Mouse (Mus musculus) lung, postnatal 25 days (tissue): Measurements from ENCODE around the gene Ccdc28b.

ENCODE experiments used
- DNase-seq: peaks from one replicate; pipeline ENCODE4 v3.0.0; 2022; ENCODE audit warnings: low spot score

Ccdc28b gene

DNA sequence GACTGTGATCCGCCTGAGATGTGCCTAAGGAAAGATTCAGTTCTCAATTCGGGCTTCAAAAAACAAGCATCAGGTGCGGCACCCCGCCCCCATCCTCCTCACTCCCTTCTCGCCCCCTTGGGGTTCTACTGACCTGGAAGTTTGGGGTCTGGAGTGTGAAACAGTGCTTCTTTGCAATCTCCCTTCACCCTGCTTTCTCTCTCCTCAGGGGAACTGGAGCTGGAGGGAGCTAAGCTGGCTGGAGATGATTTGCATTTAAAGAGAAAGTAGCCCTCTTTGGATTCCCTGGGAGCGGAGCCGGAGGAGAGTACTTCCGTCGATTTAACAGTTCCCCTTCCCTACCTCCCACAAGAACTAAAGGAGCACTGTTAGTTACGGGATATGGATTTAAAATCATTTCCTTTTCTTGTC, at the start of gene Ccdc28b:
Gene Ccdc28b, minus strand, starts transcription at position 267 of the 411 bp plus-strand sequence.
- DNase-seq = peak; percentile 64

DNA sequence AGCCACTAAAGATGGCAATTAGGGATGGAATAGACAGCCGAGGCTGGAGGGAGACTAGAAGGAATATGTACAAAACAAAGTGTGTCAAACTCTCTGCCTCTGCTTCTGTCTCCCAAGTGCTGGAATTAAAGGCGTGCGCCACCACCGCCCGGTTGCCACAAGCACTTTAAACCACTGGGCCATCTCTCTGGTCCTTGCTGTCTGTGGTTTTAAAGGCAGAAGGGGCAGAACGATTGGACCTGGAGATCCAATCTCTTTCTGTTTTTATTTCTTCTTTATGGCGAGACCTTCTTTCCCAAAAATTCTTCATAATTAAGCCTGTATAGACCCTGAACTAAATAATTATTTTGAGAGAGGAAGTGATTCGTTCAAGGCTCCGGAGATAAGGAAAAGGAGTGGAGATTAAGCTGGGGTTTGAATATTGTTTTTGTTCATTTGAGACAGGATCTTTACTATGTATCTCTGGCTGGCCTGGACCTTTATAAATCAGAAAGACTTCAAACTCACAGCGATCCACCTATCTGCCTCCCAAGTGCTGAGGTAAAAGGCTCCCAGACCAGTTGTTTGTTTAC, 49.2 kb upstream of the Ccdc28b start:
- DNase-seq = no peak

DNA sequence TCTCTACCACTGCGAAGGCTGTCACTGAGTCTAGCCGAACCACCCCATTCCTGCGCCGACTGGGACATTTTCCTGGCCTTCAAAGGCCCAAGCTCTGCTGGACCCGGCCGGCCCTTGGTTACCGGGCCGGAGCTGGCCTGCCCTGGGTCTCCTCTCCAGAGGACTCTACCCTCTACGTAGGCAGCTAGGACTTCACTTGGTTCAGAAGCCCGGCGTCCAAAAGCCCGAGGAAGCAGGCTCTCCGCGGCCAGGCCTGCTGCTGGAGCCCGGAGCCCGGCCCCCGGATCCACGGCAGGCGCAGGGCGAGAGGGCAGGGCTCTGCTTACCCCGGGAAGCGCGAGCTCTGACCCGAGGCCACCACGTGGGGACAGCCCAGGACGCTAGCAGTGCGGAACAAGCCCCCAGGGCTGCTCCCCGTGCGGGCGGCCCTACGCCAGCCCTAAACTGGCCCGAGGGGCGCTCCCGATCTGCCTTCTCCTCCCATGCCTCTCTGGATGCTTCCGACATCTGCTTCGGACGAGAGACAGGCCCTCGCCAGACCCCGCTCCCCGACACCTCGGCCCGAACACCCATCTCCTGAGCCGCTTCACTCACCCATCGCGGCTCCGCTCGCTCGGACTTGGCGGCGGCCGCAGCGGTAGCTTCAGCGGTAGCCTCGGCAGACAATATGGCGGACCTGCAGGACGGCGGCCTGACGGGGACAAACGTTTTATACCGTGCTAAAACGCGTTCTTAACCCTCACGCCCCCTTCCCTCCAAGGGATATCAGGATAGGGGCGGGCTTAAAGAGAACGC, 48.5 kb upstream of the Ccdc28b start, which contains the start of gene Kpna6:
Gene Kpna6, minus strand, starts transcription at position 685 of the 795 bp plus-strand sequence.
- DNase-seq = peak; percentile 90

DNA sequence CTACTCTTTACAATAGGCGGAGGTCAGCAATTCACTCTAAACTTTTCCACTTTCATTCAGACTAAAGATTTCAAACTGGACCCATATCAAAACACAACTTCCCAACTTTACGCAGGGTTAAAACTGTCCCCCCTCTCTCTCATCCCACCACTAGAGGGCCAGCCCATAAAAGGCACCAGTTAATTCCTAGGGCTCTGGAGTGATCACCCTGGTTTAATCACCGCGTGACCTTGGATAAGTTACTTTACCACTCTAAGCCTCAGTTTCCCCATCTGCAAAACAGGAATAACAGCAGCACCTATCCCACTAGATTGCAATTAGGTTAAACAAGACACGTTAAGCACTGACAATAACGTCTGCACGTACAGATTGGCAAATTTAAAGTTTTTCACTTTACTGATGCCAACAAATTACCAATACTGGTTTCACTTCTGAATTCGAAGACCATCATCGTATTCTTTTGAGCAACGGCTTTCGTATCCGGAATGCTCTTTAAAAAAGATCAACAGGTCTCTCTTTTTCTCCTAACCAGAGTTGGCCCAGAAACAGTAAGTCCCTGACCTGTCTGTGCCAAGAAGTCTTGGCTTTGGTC, 47.8 kb upstream of the Ccdc28b start:
- peak; percentile 50 for DNase-seq

DNA sequence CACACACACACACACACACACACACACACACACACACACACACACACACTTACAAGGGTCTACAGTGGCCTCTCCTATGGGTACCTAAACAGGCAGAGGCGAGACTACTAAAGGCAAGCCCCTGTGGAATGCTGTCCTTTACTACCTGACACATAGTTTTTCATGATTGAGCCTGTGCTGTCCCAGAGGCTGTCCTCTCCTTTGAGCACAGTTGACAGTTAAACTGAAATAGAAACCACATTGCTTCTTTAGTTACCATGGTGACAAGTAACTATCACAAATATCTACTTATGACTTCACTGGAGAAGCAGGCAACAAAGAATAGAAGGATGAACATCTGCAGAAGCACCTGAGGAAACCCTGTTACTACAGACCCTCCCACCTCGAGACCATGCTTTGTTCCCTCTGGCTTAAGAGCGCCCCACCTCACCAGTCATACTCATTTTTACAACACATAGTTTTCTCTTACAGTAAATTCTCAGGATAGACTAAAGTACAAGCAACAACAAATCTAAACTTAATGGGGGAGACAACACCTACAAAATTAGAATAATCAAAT, 38.6 kb upstream of the Ccdc28b start:
- DNase-seq = no peak

DNA sequence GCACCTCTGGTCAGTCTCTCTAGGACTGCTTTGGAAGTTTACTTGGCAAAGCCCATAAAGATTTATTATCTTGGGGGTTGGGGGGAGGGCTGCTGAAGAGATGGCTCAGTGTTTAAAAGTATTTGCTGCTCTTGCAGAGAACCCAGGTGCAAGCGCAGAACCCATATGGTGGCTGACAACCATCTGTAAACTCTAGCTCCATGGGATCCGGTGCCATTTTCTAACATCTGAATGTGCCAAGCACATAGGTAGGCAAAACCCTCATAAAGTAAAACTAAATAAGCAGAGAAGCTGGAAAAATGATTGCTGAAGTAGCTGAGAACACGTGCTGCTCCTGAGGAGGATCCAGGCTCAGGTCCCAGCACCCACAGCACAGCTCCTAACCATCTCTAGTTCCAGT, 37.8 kb upstream of the Ccdc28b start:
- DNase-seq = no peak

DNA sequence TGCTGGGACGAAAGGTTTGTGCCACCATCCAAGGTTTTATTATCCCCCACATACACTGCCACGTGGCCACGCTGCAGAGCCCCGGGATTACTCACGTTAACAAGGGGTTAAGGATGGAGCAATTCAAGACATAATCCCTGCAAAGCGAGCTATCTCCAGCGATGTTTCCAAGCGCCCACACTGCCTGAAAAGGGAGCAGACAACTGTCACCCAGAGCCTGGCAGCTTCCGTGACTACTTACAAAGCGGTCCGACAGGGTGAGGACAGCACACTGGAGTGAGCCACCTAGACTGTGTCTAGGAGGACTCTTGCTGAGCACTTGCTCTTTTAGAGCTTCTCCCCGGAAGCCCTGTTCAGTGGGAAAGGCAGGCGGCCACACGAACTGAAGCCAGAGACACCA, 31.0 kb upstream of the Ccdc28b start:
- no peak for DNase-seq

DNA sequence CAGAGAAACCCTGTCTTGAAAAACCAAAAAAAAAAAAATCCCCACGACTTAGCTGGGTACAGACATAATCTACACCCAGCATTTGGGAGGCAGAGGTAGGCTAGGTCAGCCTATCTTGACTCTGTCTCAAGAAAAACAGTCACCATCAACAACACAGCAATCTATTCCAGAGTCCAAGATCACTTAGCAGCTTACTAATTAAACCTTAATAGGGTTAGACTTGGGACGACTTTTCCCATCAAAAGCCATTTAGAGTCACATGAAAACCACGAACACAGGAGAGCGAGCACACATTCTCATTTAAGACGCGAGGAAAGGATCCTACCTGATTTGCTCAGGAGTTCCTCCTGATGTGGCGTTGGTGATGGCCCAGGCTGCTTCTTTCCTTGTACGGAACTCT, 26.6 kb upstream of the Ccdc28b start:
- DNase-seq = no peak

DNA sequence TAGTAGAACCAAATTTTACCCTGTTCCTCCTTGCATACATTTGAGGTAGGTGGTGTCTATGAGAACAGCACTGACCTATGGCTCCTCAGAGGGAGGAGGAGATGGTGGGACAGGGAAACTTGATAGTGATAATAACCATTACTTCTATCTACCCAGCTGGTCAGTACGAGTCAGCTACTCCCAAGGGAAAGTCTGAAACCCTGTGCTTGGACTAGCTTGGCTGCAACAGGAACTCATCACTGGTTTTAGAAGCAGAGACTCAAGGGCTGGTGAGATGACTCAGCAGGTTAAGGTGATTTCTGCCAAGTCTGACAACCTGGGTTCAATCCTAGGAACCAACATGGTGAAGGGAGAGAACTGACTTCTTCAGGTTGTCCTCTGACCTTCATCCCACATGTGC, 24.9 kb upstream of the Ccdc28b start:
- no peak for DNase-seq

DNA sequence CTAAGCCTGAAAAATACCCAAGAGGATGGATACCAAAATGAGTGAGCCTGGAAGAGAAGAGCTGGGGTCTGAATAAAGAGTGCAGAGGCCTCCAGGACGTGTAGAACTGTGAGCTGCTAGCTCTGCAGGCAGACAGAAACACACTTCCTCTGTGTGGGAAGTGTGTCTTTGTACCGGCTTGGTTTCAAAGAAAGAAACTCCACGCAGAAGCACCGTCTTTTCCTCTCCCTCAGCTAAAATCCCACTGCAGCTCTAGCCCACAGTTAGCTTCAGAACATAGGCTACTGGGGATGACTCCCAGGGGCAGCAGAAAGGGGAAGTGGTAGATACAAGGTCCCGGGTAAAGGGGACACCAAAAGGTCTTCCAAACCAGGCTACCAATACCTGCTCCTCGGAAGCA, 21.5 kb upstream of the Ccdc28b start:
- no peak for DNase-seq

DNA sequence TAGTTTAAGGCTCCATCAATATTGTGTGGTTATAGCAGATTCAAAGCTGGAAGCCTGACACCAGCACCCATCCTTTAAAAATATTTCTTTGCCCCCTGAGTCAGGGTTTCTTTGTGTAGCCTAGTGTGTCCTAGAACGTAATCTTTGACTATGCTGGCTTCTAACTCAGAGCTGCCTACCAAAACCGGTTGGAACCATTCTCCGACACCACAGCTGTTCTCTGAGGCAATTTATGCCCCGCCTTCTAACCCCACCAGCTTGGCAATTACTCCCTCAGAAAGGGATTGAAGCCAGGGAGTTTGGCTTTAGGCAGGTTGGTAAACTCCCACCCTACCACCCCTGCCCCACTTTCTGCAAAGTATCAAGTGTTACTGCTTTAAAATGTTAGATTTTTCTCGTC, 18.0 kb upstream of the Ccdc28b start:
- no peak for DNase-seq

DNA sequence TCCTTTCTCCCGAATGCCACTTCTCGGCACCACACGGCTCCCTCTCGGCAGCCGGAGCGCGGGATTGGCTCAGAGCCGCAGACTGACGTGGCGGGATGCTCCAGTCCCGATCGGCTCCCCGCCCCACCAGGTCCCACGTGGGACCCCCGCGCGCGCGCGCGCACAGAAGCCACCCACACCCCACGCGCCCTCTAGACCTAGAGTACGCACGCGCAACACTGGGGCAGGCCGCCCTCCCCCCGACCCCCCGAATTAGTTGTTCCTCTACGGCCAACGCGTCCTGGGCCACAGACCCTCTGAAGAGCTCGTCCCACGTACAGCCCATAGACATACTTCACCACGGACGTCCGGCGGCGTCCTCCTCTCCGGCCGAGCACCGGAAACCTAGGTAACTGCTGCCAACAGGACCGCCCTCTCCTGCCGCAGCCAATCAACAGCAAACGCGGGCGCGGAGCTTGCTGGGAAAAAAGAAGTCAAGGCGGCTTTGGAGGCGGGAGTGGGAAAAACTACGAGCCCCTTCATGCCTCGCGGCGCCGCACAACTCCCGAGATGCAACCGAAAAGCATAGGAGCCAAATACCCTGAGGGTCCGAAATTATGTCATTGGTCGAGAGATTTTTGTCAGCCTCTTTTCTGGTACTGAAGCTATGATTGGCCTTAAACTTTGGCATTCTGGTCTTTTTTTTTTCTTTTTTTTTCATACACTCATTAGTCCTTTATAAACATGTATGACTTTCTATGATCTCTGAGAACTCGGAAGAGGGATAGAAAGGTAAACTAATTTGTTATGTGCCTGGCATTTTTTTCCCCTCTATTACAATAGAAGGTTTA, 17.1 kb upstream of the Ccdc28b start, which contains the start of gene Txlna:
Gene Txlna, minus strand, starts transcription at position 428 of the 830 bp plus-strand sequence.
- peak; percentile 98 for DNase-seq

DNA sequence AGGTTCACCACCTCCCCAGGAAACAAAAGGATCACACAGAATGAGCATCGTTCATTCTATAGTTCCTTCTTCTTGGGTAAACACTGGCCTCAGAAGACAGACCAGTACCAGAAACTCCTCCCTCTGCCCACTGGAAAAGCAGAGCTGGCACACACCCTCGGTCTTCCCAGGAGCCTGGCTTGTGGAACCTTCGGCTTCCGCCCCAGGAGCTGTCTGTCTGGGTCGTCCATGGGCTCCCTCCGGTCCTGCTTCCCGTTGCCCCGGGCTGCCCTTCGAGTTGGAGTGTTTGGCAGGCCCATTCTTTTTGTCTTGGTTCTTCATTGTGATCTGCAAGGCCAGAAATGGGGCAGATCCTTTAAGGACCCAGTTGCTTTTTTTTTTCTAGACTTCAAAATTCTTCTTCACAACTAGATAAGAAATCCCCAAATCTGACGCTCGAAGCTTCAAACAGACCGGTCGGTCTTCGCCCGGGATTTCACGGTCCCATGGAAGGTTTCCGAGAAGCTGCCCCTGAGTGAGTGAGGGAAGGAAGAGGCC, 16.4 kb upstream of the Ccdc28b start:
- peak; percentile 53 for DNase-seq

DNA sequence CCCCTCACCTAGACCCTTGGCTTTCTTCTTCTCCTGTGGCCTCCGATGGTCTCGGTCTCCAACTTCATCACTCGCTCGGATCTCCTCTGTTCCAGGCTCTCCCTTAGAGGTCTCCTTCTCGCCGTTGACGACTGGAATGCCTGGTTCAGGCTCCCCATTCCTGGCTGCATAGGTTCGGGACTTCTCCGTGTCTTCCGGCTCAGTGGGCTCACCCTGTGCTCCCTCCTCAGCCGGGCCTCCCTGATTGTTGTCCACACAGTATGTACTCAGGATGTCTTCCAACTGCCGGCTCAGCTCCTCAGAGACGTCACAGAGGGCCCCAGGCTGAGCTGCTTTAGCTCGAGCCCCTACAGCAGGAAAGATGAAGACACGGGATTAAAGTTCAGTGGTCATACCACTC, 15.5 kb upstream of the Ccdc28b start:
- no peak for DNase-seq

DNA sequence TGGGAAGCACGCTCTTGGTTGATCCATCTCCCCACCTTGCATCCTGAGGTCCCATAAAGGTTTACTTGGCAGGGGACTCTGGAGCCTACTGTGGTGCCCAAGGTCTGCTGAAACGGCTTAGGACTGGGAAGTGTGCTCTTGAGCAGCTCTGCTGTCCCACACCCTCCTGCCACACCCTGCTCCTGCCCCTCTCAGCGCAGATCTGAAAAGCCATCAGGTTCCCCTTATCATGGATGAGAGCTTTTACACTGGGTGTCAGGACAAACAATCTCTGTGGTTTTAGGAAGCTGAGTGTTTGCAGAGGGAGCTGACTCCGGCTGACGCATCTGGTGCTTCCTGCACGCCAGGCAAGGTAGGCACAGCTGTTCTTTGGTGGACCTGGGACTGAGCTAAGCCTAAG, 10.1 kb upstream of the Ccdc28b start:
- no peak for DNase-seq

DNA sequence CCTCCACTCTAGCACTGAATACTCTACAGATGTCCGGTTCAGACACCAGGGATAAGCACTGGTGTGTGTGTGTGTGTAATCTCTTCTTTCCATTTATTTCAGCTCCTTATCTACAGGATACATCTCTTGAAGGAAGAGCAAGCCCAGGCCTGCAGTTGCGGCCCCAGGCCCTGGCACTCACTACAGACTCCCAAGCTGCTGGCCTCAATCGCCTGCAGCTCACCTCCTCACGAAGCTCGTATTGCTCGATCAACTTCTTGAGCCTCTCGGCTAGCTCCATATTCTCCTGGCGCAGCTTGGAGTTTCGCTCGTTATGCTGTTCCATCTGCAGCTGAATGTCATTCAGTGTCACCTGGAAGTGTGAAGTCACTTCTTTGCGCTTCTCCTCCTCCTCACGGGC, 8.1 kb upstream of the Ccdc28b start:
- DNase-seq = no peak

DNA sequence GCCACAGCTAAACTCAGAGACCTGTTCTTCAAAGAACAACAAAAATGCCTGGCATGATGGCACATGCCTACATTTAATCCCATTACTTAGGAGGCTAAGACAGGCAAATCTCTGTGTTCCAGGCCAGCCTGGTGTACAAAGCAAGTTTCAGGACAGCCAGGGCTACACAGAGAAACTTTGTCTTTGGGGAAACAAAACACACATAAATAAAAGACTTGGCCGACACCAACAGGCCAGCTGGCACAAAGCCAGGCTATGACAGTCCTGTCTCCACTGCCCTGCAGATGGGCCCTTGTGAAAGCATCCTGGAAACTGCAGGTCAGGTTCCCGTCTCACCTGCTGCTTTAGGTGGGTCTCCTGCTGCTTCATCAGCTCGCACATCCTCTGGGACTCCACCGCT, 7.2 kb upstream of the Ccdc28b start:
- no peak for DNase-seq

DNA sequence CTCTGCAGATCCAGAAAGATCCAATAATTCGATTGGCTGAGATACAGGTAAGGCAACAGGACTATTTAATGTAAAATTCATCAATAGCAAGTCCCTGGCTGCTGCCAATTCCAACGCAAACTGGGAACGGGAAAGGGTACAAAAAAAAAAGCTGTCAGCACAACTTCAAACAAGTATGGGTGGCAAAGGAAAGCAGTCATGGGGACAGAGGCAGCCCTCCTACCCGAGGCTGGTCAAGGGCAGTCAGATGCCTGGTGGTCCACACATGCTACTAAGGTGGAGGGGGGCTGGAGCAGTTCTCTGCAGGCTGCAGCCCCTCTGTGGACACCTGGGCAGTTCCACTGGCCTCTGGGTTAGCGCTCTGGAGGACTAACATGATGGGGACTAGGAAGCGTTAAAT, 2.3 kb upstream of the Ccdc28b start:
- DNase-seq = no peak

DNA sequence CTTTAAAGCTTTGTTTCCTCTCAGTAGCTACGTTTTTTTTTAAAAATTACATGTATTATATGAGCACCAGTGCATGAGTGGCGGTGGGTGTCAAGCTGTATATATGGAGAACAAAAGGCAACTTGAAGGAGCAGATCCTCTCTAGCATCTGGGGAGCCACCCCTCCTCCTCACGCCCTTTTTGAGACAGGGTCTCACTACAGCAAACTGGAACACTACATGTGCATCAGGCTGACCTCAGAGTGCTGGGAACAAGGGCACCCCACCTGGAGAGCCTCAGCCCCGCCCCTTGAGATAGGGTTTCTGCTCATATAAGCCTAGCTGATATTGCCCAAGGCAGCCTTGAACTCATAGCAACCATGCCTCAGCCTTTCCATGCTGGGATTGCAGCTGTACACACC, 1.7 kb upstream of the Ccdc28b start:
- DNase-seq = no peak

DNA sequence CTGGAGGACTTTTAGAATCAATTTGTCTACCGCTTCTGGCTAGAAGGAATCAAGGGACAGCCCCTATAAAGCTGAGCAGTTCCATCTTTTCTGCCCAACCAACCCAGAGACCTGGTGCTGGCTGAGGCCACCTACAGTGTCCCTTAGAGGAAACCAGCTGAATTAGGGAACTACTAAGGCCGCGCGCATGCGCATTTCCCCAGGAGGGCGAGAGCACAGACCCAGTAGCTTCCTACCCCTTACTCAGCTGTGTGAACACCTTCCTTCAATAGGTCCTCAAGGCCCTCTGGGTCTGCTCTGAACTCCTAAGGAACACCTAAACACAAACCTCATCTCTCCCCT, 1.3 kb upstream of the Ccdc28b start:
- DNase-seq = peak; percentile 62

DNA sequence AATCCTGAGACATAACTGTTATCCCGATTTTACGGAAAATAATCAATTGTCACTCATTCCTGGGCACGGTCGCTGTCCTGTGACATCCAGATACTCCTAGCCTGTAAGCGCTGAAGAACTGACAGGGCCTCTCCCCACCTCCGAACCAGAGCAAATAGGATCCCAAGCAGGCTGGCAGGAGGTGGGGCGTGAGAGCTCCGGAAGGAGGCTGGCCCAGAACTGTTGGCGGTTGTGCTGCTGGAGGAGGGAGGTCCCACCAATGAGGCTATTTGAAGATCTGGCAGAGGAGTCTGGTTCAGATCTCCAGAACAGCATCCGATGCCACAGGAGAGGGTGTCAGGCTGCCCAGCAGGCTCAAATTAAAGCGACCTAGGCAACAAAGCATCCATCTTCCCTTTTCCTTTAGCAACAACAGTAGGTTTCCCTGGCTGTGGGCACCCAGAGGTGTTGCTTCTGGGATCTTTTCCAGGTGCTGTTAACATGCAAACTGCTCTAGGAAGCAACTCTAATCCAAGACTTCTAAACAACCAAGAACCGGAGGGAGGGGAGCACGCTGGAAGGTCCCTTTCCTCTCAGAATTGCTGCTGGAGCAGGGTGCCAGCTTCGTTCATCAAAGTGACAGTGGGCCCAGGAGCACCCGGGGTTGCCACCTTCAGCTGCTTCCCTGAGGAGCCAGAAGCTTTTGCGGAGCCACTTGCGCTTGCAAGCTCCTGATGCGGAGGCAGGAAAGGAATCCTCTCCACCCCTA, 708 bp upstream of the Ccdc28b start:
- DNase-seq = peak; percentile 93
